Mouse (Mus musculus) CH12.LX (cell line): ENCODE data around the gene Ppp1r27. TPM values are rescaled to one million over a fixed set of nuclear protein-coding genes. Genes with fewer than 3 reads are reported as not detected.

Experiments used
- DNase-seq: peaks from one replicate; pipeline ENCODE4 v3.0.0-alpha.2; 2013; ENCODE audit errors: extremely low read depth
- H3K27ac ChIP-seq: 2 replicates; pipeline ENCODE4 v1.5.1; 2012; ENCODE audit warnings: low read depth, mild to moderate bottlenecking, control low read depth, moderate library complexity; ENCODE audit not compliant: insufficient read depth
- H3K27me3 ChIP-seq: replicated peaks from 2 replicates; pipeline ENCODE3; 2012; ENCODE audit warnings: inconsistent platforms
- H3K36me3 ChIP-seq, 2 experiments: replicated peaks in 1 of 2; 2 replicates each; pipeline versions ENCODE3 to v1.6.1; 2012; ENCODE audit warnings: inconsistent platforms in 1 of 2, low read length in 1 of 2, mild to moderate bottlenecking in 1 of 2, mixed read lengths in 1 of 2, moderate library complexity in 1 of 2; ENCODE audit not compliant: control insufficient read depth in 1 of 2, insufficient read depth in 1 of 2
- H3K4me1 ChIP-seq, 2 experiments: 2 replicates each; pipeline ENCODE4 v1.6.1; 2012; ENCODE audit warnings: inconsistent platforms in 1 of 2, moderate library complexity in 1 of 2; ENCODE audit not compliant: insufficient read depth in 2 of 2, control insufficient read depth in 1 of 2
- H3K4me2 ChIP-seq: 2 replicates; pipeline ENCODE4 v1.6.1; 2012; ENCODE audit warnings: low read depth, mild to moderate bottlenecking, control low read depth; ENCODE audit not compliant: poor library complexity, insufficient read depth, severe bottlenecking
- H3K4me3 ChIP-seq, 3 experiments: fragments of 150-350 bp in 1 of 3; sonication (generic) in 1 of 3; replicated peaks in 1 of 3; 2 replicates each; pipeline versions ENCODE3 to v1.5.1; 2011 to 2012; ENCODE audit warnings: low read depth in 2 of 3, low read length in 2 of 3, mild to moderate bottlenecking in 2 of 3, moderate library complexity in 2 of 3, control low read depth in 1 of 3, improper control_type of control experiment in 1 of 3, inconsistent platforms in 1 of 3, mixed read lengths in 1 of 3; ENCODE audit not compliant: poor library complexity in 1 of 3
- H3K79me2 ChIP-seq: replicated peaks from 2 replicates; pipeline ENCODE4 v1.6.1; 2012; ENCODE audit warnings: mild to moderate bottlenecking, moderate library complexity; ENCODE audit not compliant: control insufficient read depth, poor library complexity, insufficient read depth, severe bottlenecking; ENCODE audit errors: extremely low read depth
- H3K9ac ChIP-seq: 2 replicates; pipeline ENCODE4 v1.6.1; 2012; ENCODE audit warnings: low read depth, mild to moderate bottlenecking, control low read depth, moderate library complexity; ENCODE audit not compliant: insufficient read depth
- H3K9me3 ChIP-seq: replicated peaks from 2 replicates; pipeline ENCODE3; 2012; ENCODE audit warnings: low read length, inconsistent platforms, mixed read lengths
- BHLHE40 ChIP-seq: IDR thresholded peaks from 2 replicates; pipeline ENCODE4 v1.6.1; 2011; ENCODE audit warnings: mild to moderate bottlenecking, low read depth, low read length, improper control_type of control experiment
- CHD1 ChIP-seq: IDR thresholded peaks from 2 replicates; pipeline ENCODE4 v1.6.1; 2012; ENCODE audit warnings: low read depth, low read length, improper control_type of control experiment, inconsistent platforms
- CHD2 ChIP-seq: IDR thresholded peaks from 2 replicates; pipeline ENCODE4 v1.6.1; 2011; ENCODE audit warnings: low read length, improper control_type of control experiment
- E2F4 ChIP-seq: IDR thresholded peaks from 2 replicates; pipeline ENCODE4 v1.6.1; 2011; ENCODE audit warnings: low read depth, low read length, improper control_type of control experiment; ENCODE audit not compliant: insufficient replicate concordance
- ELF1 ChIP-seq: IDR thresholded peaks from 2 replicates; pipeline ENCODE4 v1.6.1; 2014; ENCODE audit warnings: low read depth, mild to moderate bottlenecking, inconsistent platforms, low read length, improper control_type of control experiment
- EP300 ChIP-seq: IDR thresholded peaks from 2 replicates; pipeline ENCODE4 v1.6.1; 2011; ENCODE audit warnings: low read length, improper control_type of control experiment
- GABPA ChIP-seq: IDR thresholded peaks from 2 replicates; pipeline ENCODE4 v1.6.1; 2012; ENCODE audit warnings: low read depth, low read length, improper control_type of control experiment, inconsistent platforms; ENCODE audit not compliant: insufficient replicate concordance
- HCFC1 ChIP-seq: IDR thresholded peaks from 2 replicates; pipeline ENCODE4 v1.6.1; 2012; ENCODE audit warnings: low read depth, mild to moderate bottlenecking, inconsistent platforms, low read length, improper control_type of control experiment
- IRF4 ChIP-seq: IDR thresholded peaks from 2 replicates; pipeline ENCODE4 v1.6.1; 2014; ENCODE audit warnings: low read depth, mild to moderate bottlenecking, inconsistent platforms, low read length, improper control_type of control experiment
- JUN ChIP-seq: IDR thresholded peaks from 2 replicates; pipeline ENCODE4 v1.6.1; 2011; ENCODE audit warnings: low read depth, mild to moderate bottlenecking, low read length, improper control_type of control experiment, moderate library complexity; ENCODE audit not compliant: insufficient read depth
- JUND ChIP-seq: conservative IDR thresholded peaks from 2 replicates; pipeline ENCODE4 v1.6.1; 2011; ENCODE audit warnings: low read depth, low read length, improper control_type of control experiment
- MAFK ChIP-seq: IDR thresholded peaks from 2 replicates; pipeline ENCODE4 v1.6.1; 2011; ENCODE audit warnings: low read length, improper control_type of control experiment; ENCODE audit not compliant: insufficient replicate concordance
- MAX ChIP-seq: IDR thresholded peaks from 2 replicates; pipeline ENCODE4 v1.6.1; 2011; ENCODE audit warnings: low read length, improper control_type of control experiment
- MEF2A ChIP-seq: IDR thresholded peaks from 2 replicates; pipeline ENCODE4 v1.6.1; 2014; ENCODE audit warnings: low read depth, mild to moderate bottlenecking, inconsistent platforms, low read length, improper control_type of control experiment, borderline replicate concordance
- MXI1 ChIP-seq: IDR thresholded peaks from 2 replicates; pipeline ENCODE4 v1.6.1; 2011; ENCODE audit warnings: mild to moderate bottlenecking, low read depth, low read length, improper control_type of control experiment
- MYC ChIP-seq: IDR thresholded peaks from 2 replicates; pipeline ENCODE4 v1.6.1; 2011; ENCODE audit warnings: low read depth, mild to moderate bottlenecking, improper control_type of control experiment, low read length
- NELFE ChIP-seq: IDR thresholded peaks from 2 replicates; pipeline ENCODE4 v1.6.1; 2011; ENCODE audit warnings: low read depth, low read length, improper control_type of control experiment
- PAX5 ChIP-seq: IDR thresholded peaks from 2 replicates; pipeline ENCODE4 v1.6.1; 2012; ENCODE audit warnings: low read length, inconsistent platforms, mixed read lengths
- POLR2A ChIP-seq: IDR thresholded peaks from 2 replicates; pipeline ENCODE4 v1.6.1; 2011; ENCODE audit warnings: low read depth, mild to moderate bottlenecking, improper control_type of control experiment, low read length
- POLR2AphosphoS2 ChIP-seq: IDR thresholded peaks from 2 replicates; pipeline ENCODE4 v1.6.1; 2011; ENCODE audit warnings: low read depth, low read length, improper control_type of control experiment
- RAD21 ChIP-seq: IDR thresholded peaks from 2 replicates; pipeline ENCODE4 v1.6.1; 2011; ENCODE audit warnings: low read depth, mild to moderate bottlenecking, low read length, improper control_type of control experiment, moderate library complexity
- RCOR1 ChIP-seq: conservative IDR thresholded peaks from 2 replicates; pipeline ENCODE4 v1.6.1; 2012; ENCODE audit warnings: low read depth, mild to moderate bottlenecking, inconsistent platforms, low read length, improper control_type of control experiment
- SIN3A ChIP-seq: IDR thresholded peaks from 2 replicates; pipeline ENCODE4 v1.6.1; 2012; ENCODE audit warnings: low read length, improper control_type of control experiment, inconsistent platforms
- SMC3 ChIP-seq: IDR thresholded peaks from 2 replicates; pipeline ENCODE4 v1.6.1; 2011; ENCODE audit warnings: low read depth, low read length, improper control_type of control experiment
- TBP ChIP-seq: conservative IDR thresholded peaks from 2 replicates; pipeline ENCODE4 v1.6.1; 2011; ENCODE audit warnings: low read depth, low read length, improper control_type of control experiment
- TCF12 ChIP-seq: IDR thresholded peaks from 2 replicates; pipeline ENCODE4 v1.6.1; 2014; ENCODE audit warnings: low read depth, mild to moderate bottlenecking, inconsistent platforms, low read length, improper control_type of control experiment
- USF2 ChIP-seq: conservative IDR thresholded peaks from 2 replicates; pipeline ENCODE4 v1.6.1; 2011; ENCODE audit warnings: low read depth, low read length, improper control_type of control experiment
- ZC3H11A ChIP-seq: IDR thresholded peaks from 2 replicates; pipeline ENCODE4 v1.6.1; 2012; ENCODE audit warnings: low read depth, mild to moderate bottlenecking, inconsistent platforms, low read length, improper control_type of control experiment
- ZKSCAN1 ChIP-seq: IDR thresholded peaks from 2 replicates; pipeline ENCODE4 v1.6.1; 2012; ENCODE audit warnings: low read depth, inconsistent platforms, low read length, improper control_type of control experiment, borderline replicate concordance
- ZMIZ1 ChIP-seq: IDR thresholded peaks from 2 replicates; pipeline ENCODE4 v1.6.1; 2012; ENCODE audit warnings: low read depth, mild to moderate bottlenecking, inconsistent platforms, low read length, improper control_type of control experiment
- ZNF384 ChIP-seq: IDR thresholded peaks from 2 replicates; pipeline ENCODE4 v1.6.1; 2012; ENCODE audit warnings: low read depth, low read length, improper control_type of control experiment, inconsistent platforms
- dilution Hi-C: fragments of 300-500 bp; cut with MboI; formaldehyde crosslinking; loops from 2 replicates; pipeline ENCODE4 v1.14.3; 2020; ENCODE audit warnings: low sequenced_read_pairs; ENCODE audit not compliant: extremely low pct_unique_long_range_greater_than_20kb, extremely low pct_ligation_motif_present
- in situ Hi-C: fragments of 300-500 bp; cut with MboI; formaldehyde crosslinking; loops from 3 replicates; pipeline ENCODE4 v1.14.3; 2019; ENCODE audit warnings: low sequenced_read_pairs, low pct_ligation_motif_present, low pct_unique_long_range_greater_than_20kb, mixed read lengths
- polyA plus RNA-seq: library from polyadenylated mRNA; unstranded; fragments of >175 nt; gene quantifications from 2 replicates; pipeline ENCODE4 v1.2.1, GENCODE M21; 2012; ENCODE audit warnings: low read depth; ENCODE audit not compliant: insufficient read length
- total RNA-seq, 2 experiments: library from RNA; depleted of rRNA; stranded (reverse); fragments of 300-350 nt in 1 of 2; fragments of >200 nt in 1 of 2; gene quantifications; 2 replicates each; pipeline ENCODE4 v1.2.3; 2012 to 2014

Ppp1r27 gene
- total and polyA plus RNA-seq, 3 experiments, result not detected

GRCm38 (mm10) chr11:120527690-120528354, 23.1 kb downstream of the Ppp1r27 start:
- no peaks in the 10 kb centered on the region for H3K36me3 ChIP-seq
- H3K79me2 ChIP-seq, result no peaks in the 10 kb centered on the region
- H3K9me3 ChIP-seq, result peaks cover 13% of the 10 kb centered on the region
- peaks cover 0 to 14% of the 10 kb centered on the region in 2 experiments; a peak in 2 of 4 replicates for H3K4me1 ChIP-seq
- no peak for DNase-seq
- no peak for TF ChIP-seq MYC
- TF ChIP-seq SIN3A, result no peak
- no peak for TF ChIP-seq ZC3H11A
- no peak for TF ChIP-seq CHD1
- TF ChIP-seq MEF2A, result no peak
- TF ChIP-seq EP300, result no peak
- no peak for TF ChIP-seq ELF1
- no peak for TF ChIP-seq SMC3
- no peak for TF ChIP-seq ZNF384
- TF ChIP-seq BHLHE40, result no peak
- no peak for TF ChIP-seq TBP
- TF ChIP-seq MXI1, result no peak
- TF ChIP-seq JUND, result no peak
- no peak for TF ChIP-seq JUN
- no peak for TF ChIP-seq RCOR1
- TF ChIP-seq TCF12, result no peak
- H3K9ac ChIP-seq, result no peak overlapping the region
- H3K4me3 ChIP-seq, result no peak overlapping the region
- H3K4me2 ChIP-seq, result no peak overlapping the region
- in situ Hi-C loops (no loop called here), dilution Hi-C loops (no loop called here)
- H3K27me3 ChIP-seq, result peaks cover 18% of the 10 kb centered on the region
- no peak overlapping the region for H3K27ac ChIP-seq

GRCm38 (mm10) chr11:120525959-120526358, 25.0 kb downstream of the Ppp1r27 start:
- Histone ChIP-seq H3K4me2 (no peak overlapping the region), H3K9me3 (peaks cover 14% of the 10 kb centered on the region), H3K36me3 (no peaks in the 10 kb centered on the region), H3K9ac (no peak overlapping the region), H3K79me2 (no peaks in the 10 kb centered on the region), H3K27me3 (peaks cover 2% of the 10 kb centered on the region), H3K4me1 (peaks cover 0 to 14% of the 10 kb centered on the region in 2 experiments; a peak in 2 of 4 replicates), H3K27ac (no peak overlapping the region), H3K4me3 (no peak overlapping the region)
- in situ Hi-C loops, result no loop called here
- TF ChIP-seq MAX (no peak), ELF1 (peak; percentile 69), MYC (no peak), TBP (no peak), ZKSCAN1 (no peak), CHD1 (no peak), SIN3A (no peak), E2F4 (no peak), RAD21 (no peak), HCFC1 (peak; percentile 51; the same call in 1 of the 2 replicates), JUN (no peak), NELFE (no peak), MAFK (no peak), RCOR1 (no peak), ZMIZ1 (no peak), ZC3H11A (no peak), CHD2 (no peak), USF2 (no peak), ZNF384 (no peak), POLR2AphosphoS2 (no peak), GABPA (no peak), TCF12 (no peak), EP300 (no peak), POLR2A (peak; percentile 43; the same call in 1 of the 2 replicates), IRF4 (no peak), PAX5 (no peak)
- peak; percentile 87 for DNase-seq
- dilution Hi-C loops, result no loop called here
